Mouse (Mus musculus) Patski (cell line): ENCODE data around the gene Chst15. TPM values are rescaled to one million over a fixed set of nuclear protein-coding genes. Genes with fewer than 3 reads are reported as not detected.

Experiments
- ATAC-seq: fragments of 100-300 bp; one replicate; pipeline ENCODE4 v1.8.0; 2021
- CTCF ChIA-PET: fragments of 350-600 bp; sonication (Branson Sonifier 250); formaldehyde crosslinking; loops from one replicate; lab custom pipeline; 2022; ENCODE audit warnings: inconsistent platforms; lab: Charles Lee
- POLR2A ChIA-PET: fragments of 350-600 bp; sonication (Branson Sonifier 250); formaldehyde crosslinking; loops from one replicate; lab custom pipeline; 2022; ENCODE audit warnings: antibody characterized with exemption, inconsistent platforms; lab: Charles Lee
- DNase-seq: peaks from one replicate; pipeline ENCODE4 v3.0.0-alpha.2; 2011; ENCODE audit warnings: low read depth, low spot score
- H3K27me3 ChIP-seq: fragments of 371-371 bp; one replicate; pipeline ENCODE4 v1.5.1; 2021
- CTCF ChIP-seq: fragments of 100-300 bp; IDR thresholded peaks from one replicate; pipeline ENCODE4 v1.5.1; 2021
- in situ Hi-C: fragments of 300-500 bp; cut with MboI; formaldehyde crosslinking; loops from 3 replicates; pipeline ENCODE4 v1.11.1; 2018; ENCODE audit warnings: low pct_unique_long_range_greater_than_20kb, mixed read lengths
- polyA plus RNA-seq: library from polyadenylated mRNA; unstranded; gene quantifications from one replicate; pipeline ENCODE4 v1.2.3, GENCODE M21; 2021

Chst15 gene
- polyA plus RNA-seq, 1 experiment from 2014 or later = 14.3 TPM

- DNase-seq (no peak), ATAC-seq (no peak)
- ChIA-PET CTCF (no interaction called here), POLR2A (interaction anchor here (0.7 kb wide), 1 partner anchor 9 kb away, joined by 3 read pairs; no protein-coding TSS in a partner anchor)
- in situ Hi-C loops = no loop called here
- no peak for TF ChIP-seq CTCF
- no peaks in the 10 kb centered on the region for H3K27me3 ChIP-seq
Measured at GRCm38 (mm10) chr7:132267721-132268498, 49.1 kb downstream of the Chst15 start.

- no peak for TF ChIP-seq CTCF
- ATAC-seq (no peak), DNase-seq (no peak)
- H3K27me3 ChIP-seq = no peaks in the 10 kb centered on the region
- ChIA-PET POLR2A (no interaction called here), CTCF (no interaction called here)
- in situ Hi-C loops = no loop called here
Measured at GRCm38 (mm10) chr7:132264763-132265162, 52.3 kb downstream of the Chst15 start.

GRCm38 (mm10) chr7:132263186-132263585 is 53.8 kb downstream of the Chst15 start:
- no peak for DNase-seq
- ChIA-PET POLR2A (no interaction called here), CTCF (interaction anchor here (0.9 kb wide), 1 partner anchor 211 kb away, joined by 3 read pairs; no protein-coding TSS in a partner anchor)
- no peaks in the 10 kb centered on the region for H3K27me3 ChIP-seq
- no peak for TF ChIP-seq CTCF
- no peak for ATAC-seq
- in situ Hi-C loops = no loop called here

- POLR2A ChIA-PET = interaction anchor here (0.9 kb wide), 1 partner anchor 61 kb away, joined by 3 read pairs; no protein-coding TSS in a partner anchor
- no peaks in the 10 kb centered on the region for H3K27me3 ChIP-seq
- CTCF ChIA-PET = interaction anchor here (0.9 kb wide), 1 partner anchor 212 kb away, joined by 3 read pairs; no protein-coding TSS in a partner anchor
- in situ Hi-C loops = no loop called here
- TF ChIP-seq CTCF = no peak
- no peak for DNase-seq
- no peak for ATAC-seq
Measured at GRCm38 (mm10) chr7:132262696-132263095, 54.3 kb downstream of the Chst15 start.

- ATAC-seq (no peak), DNase-seq (no peak)
- TF ChIP-seq CTCF = no peak
- in situ Hi-C loops = no loop called here
- ChIA-PET CTCF (no interaction called here), POLR2A (interaction anchor here (0.9 kb wide), 1 partner anchor 62 kb away, joined by 3 read pairs; no protein-coding TSS in a partner anchor)
- H3K27me3 ChIP-seq = no peaks in the 10 kb centered on the region
Measured at GRCm38 (mm10) chr7:132261885-132262284, 55.1 kb downstream of the Chst15 start.

GRCm38 (mm10) chr7:132260632-132261031 is 56.4 kb downstream of the Chst15 start:
- no peak for DNase-seq
- in situ Hi-C loops = no loop called here
- no peaks in the 10 kb centered on the region for H3K27me3 ChIP-seq
- POLR2A ChIA-PET = no interaction called here
- TF ChIP-seq CTCF = no peak
- no peak for ATAC-seq
- CTCF ChIA-PET = no interaction called here

GRCm38 (mm10) chr7:132258817-132259216 is 58.2 kb downstream of the Chst15 start:
- H3K27me3 ChIP-seq = no peaks in the 10 kb centered on the region
- in situ Hi-C loops = no loop called here
- ChIA-PET CTCF (interaction anchor here (1.3 kb wide), 1 partner anchor 216 kb away, joined by 4 read pairs; no protein-coding TSS in a partner anchor), POLR2A (no interaction called here)
- TF ChIP-seq CTCF = no peak
- ATAC-seq (no peak), DNase-seq (no peak)

GRCm38 (mm10) chr7:132258216-132258615 is 58.8 kb downstream of the Chst15 start:
- in situ Hi-C loops = no loop called here
- H3K27me3 ChIP-seq = no peaks in the 10 kb centered on the region
- DNase-seq = no peak
- POLR2A ChIA-PET = no interaction called here
- no peak for ATAC-seq
- CTCF ChIA-PET = no interaction called here
- TF ChIP-seq CTCF = no peak

GRCm38 (mm10) chr7:132253513-132253912 is 63.5 kb downstream of the Chst15 start:
- no peak for TF ChIP-seq CTCF
- ChIA-PET CTCF (no interaction called here), POLR2A (no interaction called here)
- DNase-seq (no peak), ATAC-seq (no peak)
- no peaks in the 10 kb centered on the region for H3K27me3 ChIP-seq
- in situ Hi-C loops = no loop called here

GRCm38 (mm10) chr7:132253078-132253477 is 64.0 kb downstream of the Chst15 start:
- H3K27me3 ChIP-seq = no peaks in the 10 kb centered on the region
- in situ Hi-C loops = no loop called here
- ATAC-seq = no peak
- TF ChIP-seq CTCF = no peak
- ChIA-PET CTCF (no interaction called here), POLR2A (no interaction called here)
- no peak for DNase-seq

- POLR2A ChIA-PET = no interaction called here
- DNase-seq (no peak), ATAC-seq (no peak)
- CTCF ChIA-PET = no interaction called here
- TF ChIP-seq CTCF = no peak
- in situ Hi-C loops = no loop called here
- no peaks in the 10 kb centered on the region for H3K27me3 ChIP-seq
Measured at GRCm38 (mm10) chr7:132249563-132250119, 67.4 kb downstream of the Chst15 start.
